Mouse (Mus musculus) spleen, adult 2 months (tissue): ENCODE data around the gene Ccdc15. TPM values are rescaled to one million over a fixed set of nuclear protein-coding genes. Genes with fewer than 3 reads are reported as not detected.
A peak's percentile ranks its signal among the peaks of the same experiment; 100 is the strongest.

Experiments
- DNase-seq, 2 experiments: peaks; one replicate each; pipeline versions ENCODE4 v3.0.0 to v3.0.0-alpha.2; 2012 to 2021; ENCODE audit warnings: low spot score in 2 of 2, low read depth in 1 of 2
- H3K27ac ChIP-seq: fragments of 200-500 bp; 2 replicates; pipeline ENCODE4 v1.5.1; 2012; ENCODE audit warnings: low read length, inconsistent platforms; ENCODE audit not compliant: insufficient read depth
- H3K27me3 ChIP-seq: fragments of 200-500 bp; 2 replicates; pipeline ENCODE4 v1.6.1; 2012; ENCODE audit warnings: mild to moderate bottlenecking, moderate library complexity, low read length, inconsistent platforms; ENCODE audit not compliant: control insufficient read depth, insufficient read depth
- H3K36me3 ChIP-seq: fragments of 200-500 bp; 2 replicates; pipeline ENCODE4 v1.6.1; 2012; ENCODE audit warnings: mild to moderate bottlenecking, low read length, inconsistent platforms; ENCODE audit not compliant: control insufficient read depth, insufficient read depth
- H3K4me1 ChIP-seq: fragments of 200-500 bp; 2 replicates; pipeline ENCODE4 v1.6.1; 2011; ENCODE audit warnings: inconsistent platforms; ENCODE audit not compliant: control insufficient read depth, insufficient read depth, insufficient read length
- H3K4me3 ChIP-seq: fragments of 200-500 bp; 2 replicates; pipeline ENCODE4 v1.5.1; 2011; ENCODE audit warnings: mild to moderate bottlenecking, inconsistent platforms; ENCODE audit not compliant: insufficient read depth, insufficient read length; ENCODE audit errors: extremely low read depth
- CTCF ChIP-seq: fragments of 200-500 bp; IDR thresholded peaks from 2 replicates; pipeline ENCODE4 v1.5.1; 2011; ENCODE audit warnings: mild to moderate bottlenecking, inconsistent platforms; ENCODE audit not compliant: insufficient read depth, insufficient read length, insufficient replicate concordance; ENCODE audit errors: extremely low read depth
- POLR2A ChIP-seq: fragments of 200-500 bp; IDR thresholded peaks from 2 replicates; pipeline ENCODE4 v1.6.1; 2011; ENCODE audit warnings: low read depth, low read length, inconsistent platforms
- WGBS: fragments of 180-500 bp; shearing (Covaris S2); methylation state at CpG from one replicate; pipeline ENCODE4 v1.1.7; 2018; 5-methylcytosine and 5-hydroxymethylcytosine counted together
- polyA plus RNA-seq: library from polyadenylated mRNA; depleted of rRNA; stranded (reverse); fragments of >200 nt; gene quantifications from 2 replicates; pipeline ENCODE4 v1.2.3, GENCODE M21; 2012

The Ccdc15 gene
- polyA plus RNA-seq, 1 experiment = 1.4 TPM

GRCm38 (mm10) chr9:37248381-37248906 lies 99.8 kb downstream of the Ccdc15 start:
- no peak overlapping the region for H3K27ac ChIP-seq

GRCm38 (mm10) chr9:37247429-37247828 lies 100.8 kb downstream of the Ccdc15 start:
- H3K4me3 ChIP-seq = no peak overlapping the region
- H3K27ac ChIP-seq = 0 out of 2 replicates have a peak overlapping the region, but pooled peaks have one; percentile 26
- no peaks in the 10 kb centered on the region for H3K36me3 ChIP-seq
- no peaks in the 10 kb centered on the region for H3K27me3 ChIP-seq
- peaks cover 23% of the 10 kb centered on the region; the same call in 1 of the 2 replicates for H3K4me1 ChIP-seq
- peak in 1 of 2 experiments; percentile 28 for DNase-seq
- TF ChIP-seq POLR2A (no peak), CTCF (no peak)

More at GRCm38 (mm10) chr9:37248381-37248906, 99.8 kb downstream of the Ccdc15 start:
- no peak for DNase-seq
- 67% methylated on average over 3 of the region's 3 CpGs for WGBS
- peaks cover 23% of the 10 kb centered on the region; the same call in 1 of the 2 replicates for H3K4me1 ChIP-seq
- H3K27me3 ChIP-seq = no peaks in the 10 kb centered on the region
- no peak overlapping the region for H3K4me3 ChIP-seq
- TF ChIP-seq POLR2A = no peak
- TF ChIP-seq CTCF = no peak
- no peaks in the 10 kb centered on the region for H3K36me3 ChIP-seq

GRCm38 (mm10) chr9:37245810-37246209 lies 102.4 kb downstream of the Ccdc15 start:
- Histone ChIP-seq H3K4me1 (peaks cover 23% of the 10 kb centered on the region; the same call in 1 of the 2 replicates), H3K4me3 (no peak overlapping the region), H3K27me3 (no peaks in the 10 kb centered on the region), H3K27ac (no peak overlapping the region), H3K36me3 (no peaks in the 10 kb centered on the region)
- 94% methylated on average over 1 of the region's 1 CpGs for WGBS
- no peak for TF ChIP-seq POLR2A
- TF ChIP-seq CTCF = no peak
- no peak for DNase-seq

GRCm38 (mm10) chr9:37245404-37245803 lies 102.8 kb downstream of the Ccdc15 start:
- H3K36me3 ChIP-seq = no peaks in the 10 kb centered on the region
- whole genome bisulfite sequencing = 42% methylated on average over 2 of the region's 2 CpGs
- no peaks in the 10 kb centered on the region for H3K27me3 ChIP-seq
- H3K27ac ChIP-seq = no peak overlapping the region
- TF ChIP-seq POLR2A (no peak), CTCF (no peak)
- peaks cover 23% of the 10 kb centered on the region; the same call in 1 of the 2 replicates for H3K4me1 ChIP-seq
- H3K4me3 ChIP-seq = no peak overlapping the region
- no peak for DNase-seq

GRCm38 (mm10) chr9:37244600-37244999 lies 103.6 kb downstream of the Ccdc15 start:
- Histone ChIP-seq H3K27me3 (no peaks in the 10 kb centered on the region), H3K36me3 (no peaks in the 10 kb centered on the region), H3K27ac (no peak overlapping the region), H3K4me3 (no peak overlapping the region), H3K4me1 (peaks cover 23% of the 10 kb centered on the region; the same call in 1 of the 2 replicates)
- TF ChIP-seq CTCF (no peak), POLR2A (no peak)
- no peak for DNase-seq
- WGBS = 39% methylated on average over 1 of the region's 1 CpGs

GRCm38 (mm10) chr9:37242764-37243163 lies 105.5 kb downstream of the Ccdc15 start:
- no peak overlapping the region for H3K27ac ChIP-seq

More at GRCm38 (mm10) chr9:37242764-37243163, 105.5 kb downstream of the Ccdc15 start:
- WGBS = 97% methylated on average over 3 of the region's 3 CpGs
- DNase-seq = no peak
- H3K4me1 ChIP-seq = peaks cover 18% of the 10 kb centered on the region; the same call in 1 of the 2 replicates
- no peaks in the 10 kb centered on the region for H3K27me3 ChIP-seq
- peaks cover 2% of the 10 kb centered on the region for H3K36me3 ChIP-seq
- no peak overlapping the region for H3K4me3 ChIP-seq
- TF ChIP-seq POLR2A (no peak), CTCF (no peak)
